Mouse (Mus musculus) kidney, embryonic 15.5 days (tissue): ENCODE results near the gene Eif4h. TPM values are rescaled to one million over a fixed set of nuclear protein-coding genes. Genes with fewer than 3 reads are reported as not detected.

Experiments used
- ATAC-seq: fragments of 200-750 bp; cut with Nextera tagmentation; replicated peaks from 2 replicates; pipeline ENCODE4 v1.8.0; 2017; ENCODE audit warnings: moderate TSS enrichment; ENCODE audit not compliant: low FRiP score
- H3K27ac ChIP-seq: fragments of 300-500 bp; sonication (generic); 2 replicates; pipeline ENCODE4 v1.5.1; 2015; ENCODE audit warnings: mild to moderate bottlenecking, inconsistent platforms
- H3K27me3 ChIP-seq: fragments of 300-500 bp; sonication (generic); 2 replicates; pipeline ENCODE4 v1.6.1; 2015; ENCODE audit warnings: inconsistent platforms
- H3K36me3 ChIP-seq: fragments of 300-500 bp; sonication (generic); 2 replicates; pipeline ENCODE4 v1.6.1; 2015; ENCODE audit warnings: inconsistent platforms
- H3K4me1 ChIP-seq: fragments of 300-500 bp; sonication (generic); 2 replicates; pipeline ENCODE4 v1.6.1; 2015; ENCODE audit warnings: inconsistent platforms
- H3K4me2 ChIP-seq: fragments of 300-500 bp; sonication (generic); 2 replicates; pipeline ENCODE4 v1.6.1; 2015; ENCODE audit warnings: moderate library complexity, mild to moderate bottlenecking, inconsistent platforms
- H3K4me3 ChIP-seq: fragments of 300-500 bp; sonication (generic); replicated peaks from 2 replicates; pipeline ENCODE4 v1.5.1; 2015; ENCODE audit warnings: mild to moderate bottlenecking, inconsistent platforms
- H3K9ac ChIP-seq: fragments of 300-500 bp; sonication (generic); 2 replicates; pipeline ENCODE4 v1.6.1; 2015; ENCODE audit warnings: mild to moderate bottlenecking, inconsistent platforms
- H3K9me3 ChIP-seq: fragments of 300-500 bp; sonication (generic); replicated peaks from 2 replicates; pipeline ENCODE4 v1.6.1; 2016; ENCODE audit warnings: inconsistent platforms
- WGBS: fragments of 180-500 bp; shearing (Covaris S2); methylation state at CpG from one replicate; pipeline ENCODE4 v1.1.7; 2015; ENCODE audit warnings: mixed read lengths; 5-methylcytosine and 5-hydroxymethylcytosine counted together
- polyA plus RNA-seq: library from polyadenylated mRNA; unstranded; fragments of >200 nt; fragmentation: Nextera tagmentation; extraction: Ambion mirVana; gene quantifications from 2 replicates; pipeline ENCODE4 v1.2.1, GENCODE M21; 2015

Gene Eif4h
- 435 and 459 TPM in 2 replicates for polyA plus RNA-seq

- Histone ChIP-seq H3K9me3 (no peaks in the 10 kb centered on the region), H3K27ac (peak within 1 kb of the TSS; percentile 97), H3K36me3 (peaks cover 26% of the 10 kb centered on the region), H3K4me2 (peak within 1 kb of the TSS; percentile 79), H3K4me1 (peaks cover 21% of the 10 kb centered on the region), H3K27me3 (no peaks in the 10 kb centered on the region), H3K4me3 (peak within 1 kb of the TSS; percentile 98), H3K9ac (peak within 1 kb of the TSS; percentile 100)
- WGBS = under 1% methylated on average over 49 of the region's 52 CpGs
- peak; percentile 96 for ATAC-seq
Observed at GRCm38 (mm10) chr5:134639269-134639682, at the start of gene Eif4h. Gene Eif4h, minus strand, starts transcription at chr5:134639490.

- H3K4me2 ChIP-seq = peak overlapping the region; percentile 97
- peaks cover 14% of the 10 kb centered on the region for H3K4me1 ChIP-seq
- H3K4me3 ChIP-seq = peak overlapping the region; percentile 92
- H3K9ac ChIP-seq = peak overlapping the region; percentile 76; the same call in 1 of the 2 replicates
- H3K27ac ChIP-seq = peak overlapping the region; percentile 77
- H3K36me3 ChIP-seq = peaks cover 17% of the 10 kb centered on the region
- peak; percentile 98 for ATAC-seq
- H3K27me3 ChIP-seq = no peaks in the 10 kb centered on the region
- no peaks in the 10 kb centered on the region for H3K9me3 ChIP-seq
- WGBS = under 1% methylated on average over 38 of the region's 38 CpGs
Observed at GRCm38 (mm10) chr5:134688718-134689284, 49.5 kb upstream of the Eif4h start.

GRCm38 (mm10) chr5:134688086-134688717 is 48.9 kb upstream of the Eif4h start, which contains the start of gene Limk1:
Gene Limk1, minus strand, starts transcription at chr5:134688598.
- Histone ChIP-seq H3K27me3 (no peaks in the 10 kb centered on the region), H3K36me3 (peaks cover 21% of the 10 kb centered on the region), H3K4me1 (peaks cover 14% of the 10 kb centered on the region), H3K9me3 (no peaks in the 10 kb centered on the region), H3K4me2 (peak within 1 kb of the TSS; percentile 97), H3K4me3 (peak within 1 kb of the TSS; percentile 92), H3K9ac (peak within 1 kb of the TSS; percentile 76), H3K27ac (peak within 1 kb of the TSS; percentile 77)
- ATAC-seq = peak; percentile 20
- WGBS = under 1% methylated on average over 58 of the region's 69 CpGs

GRCm38 (mm10) chr5:134687187-134687586 is 47.9 kb upstream of the Eif4h start:
- ATAC-seq = no peak
- peak overlapping the region; percentile 92 for H3K4me3 ChIP-seq
- 85% methylated on average over 1 of the region's 1 CpGs for WGBS
- H3K9ac ChIP-seq = no peak overlapping the region
- H3K27ac ChIP-seq = no peak overlapping the region
- no peaks in the 10 kb centered on the region for H3K9me3 ChIP-seq
- H3K4me1 ChIP-seq = peaks cover 14% of the 10 kb centered on the region
- peak overlapping the region; percentile 97 for H3K4me2 ChIP-seq
- no peaks in the 10 kb centered on the region for H3K27me3 ChIP-seq
- H3K36me3 ChIP-seq = peaks cover 28% of the 10 kb centered on the region

GRCm38 (mm10) chr5:134686541-134686940 is 47.3 kb upstream of the Eif4h start:
- H3K9me3 ChIP-seq = no peaks in the 10 kb centered on the region
- H3K27me3 ChIP-seq = no peaks in the 10 kb centered on the region
- H3K27ac ChIP-seq = no peak overlapping the region
- peaks cover 28% of the 10 kb centered on the region for H3K36me3 ChIP-seq
- H3K4me3 ChIP-seq = no peak overlapping the region
- H3K4me1 ChIP-seq = peaks cover 14% of the 10 kb centered on the region
- no peak overlapping the region for H3K4me2 ChIP-seq
- WGBS = 91% methylated on average over 6 of the region's 6 CpGs
- ATAC-seq = no peak
- no peak overlapping the region for H3K9ac ChIP-seq

GRCm38 (mm10) chr5:134684398-134684797 is 45.1 kb upstream of the Eif4h start:
- peaks cover 27% of the 10 kb centered on the region for H3K4me1 ChIP-seq
- H3K9ac ChIP-seq = no peak overlapping the region
- ATAC-seq = no peak
- H3K27me3 ChIP-seq = no peaks in the 10 kb centered on the region
- no peak overlapping the region for H3K4me3 ChIP-seq
- H3K27ac ChIP-seq = no peak overlapping the region
- peaks cover 28% of the 10 kb centered on the region for H3K36me3 ChIP-seq
- H3K9me3 ChIP-seq = no peaks in the 10 kb centered on the region
- H3K4me2 ChIP-seq = no peak overlapping the region
- 74% methylated on average over 2 of the region's 2 CpGs for WGBS

GRCm38 (mm10) chr5:134683813-134684212 is 44.5 kb upstream of the Eif4h start:
- no peak overlapping the region for H3K27ac ChIP-seq
- WGBS = 41% methylated on average over 2 of the region's 2 CpGs
- ATAC-seq = no peak

GRCm38 (mm10) chr5:134680238-134680637 is 40.9 kb upstream of the Eif4h start:
- no peaks in the 10 kb centered on the region for H3K9me3 ChIP-seq
- no peak for ATAC-seq
- WGBS = 54% methylated on average over 12 of the region's 12 CpGs
- peak overlapping the region; percentile 38; the same call in 1 of the 2 replicates for H3K27ac ChIP-seq
- peaks cover 24% of the 10 kb centered on the region for H3K36me3 ChIP-seq
- H3K4me2 ChIP-seq = 0 out of 2 replicates have a peak overlapping the region, but pooled peaks have one; percentile 2
- H3K9ac ChIP-seq = no peak overlapping the region
- H3K27me3 ChIP-seq = no peaks in the 10 kb centered on the region
- H3K4me1 ChIP-seq = peaks cover 47% of the 10 kb centered on the region
- H3K4me3 ChIP-seq = no peak overlapping the region

More at GRCm38 (mm10) chr5:134683813-134684212, 44.5 kb upstream of the Eif4h start:
- H3K4me1 ChIP-seq = peaks cover 27% of the 10 kb centered on the region
- H3K4me2 ChIP-seq = no peak overlapping the region
- H3K27me3 ChIP-seq = no peaks in the 10 kb centered on the region
- H3K9ac ChIP-seq = no peak overlapping the region
- H3K4me3 ChIP-seq = no peak overlapping the region
- H3K36me3 ChIP-seq = peaks cover 28% of the 10 kb centered on the region
- H3K9me3 ChIP-seq = no peaks in the 10 kb centered on the region

GRCm38 (mm10) chr5:134678827-134679546 is 39.7 kb upstream of the Eif4h start:
- Histone ChIP-seq H3K9ac (no peak overlapping the region), H3K27ac (peak overlapping the region; percentile 7; the same call in 1 of the 2 replicates), H3K27me3 (no peaks in the 10 kb centered on the region), H3K4me3 (no peak overlapping the region), H3K4me2 (no peak overlapping the region), H3K36me3 (peaks cover 12% of the 10 kb centered on the region; the same call in 1 of the 2 replicates), H3K9me3 (no peaks in the 10 kb centered on the region), H3K4me1 (peaks cover 47% of the 10 kb centered on the region)
- ATAC-seq = no peak
- 75% methylated on average over 8 of the region's 8 CpGs for WGBS

GRCm38 (mm10) chr5:134678031-134678430 is 38.7 kb upstream of the Eif4h start:
- no peak for ATAC-seq
- Histone ChIP-seq H3K36me3 (peaks cover 5% of the 10 kb centered on the region; the same call in 1 of the 2 replicates), H3K27me3 (no peaks in the 10 kb centered on the region), H3K9ac (no peak overlapping the region), H3K4me2 (no peak overlapping the region), H3K27ac (no peak overlapping the region), H3K9me3 (no peaks in the 10 kb centered on the region), H3K4me1 (peaks cover 47% of the 10 kb centered on the region), H3K4me3 (no peak overlapping the region)
- 78% methylated on average over 3 of the region's 3 CpGs for WGBS

GRCm38 (mm10) chr5:134677491-134677890 is 38.2 kb upstream of the Eif4h start:
- H3K4me3 ChIP-seq = no peak overlapping the region
- H3K36me3 ChIP-seq = peaks cover 6% of the 10 kb centered on the region; the same call in 1 of the 2 replicates
- 85% methylated on average over 5 of the region's 5 CpGs for WGBS
- H3K4me2 ChIP-seq = no peak overlapping the region
- 0 out of 2 replicates have a peak overlapping the region, but pooled peaks have one; percentile 90 for H3K27ac ChIP-seq
- no peaks in the 10 kb centered on the region for H3K27me3 ChIP-seq
- H3K9ac ChIP-seq = no peak overlapping the region
- ATAC-seq = no peak
- peaks cover 47% of the 10 kb centered on the region for H3K4me1 ChIP-seq
- H3K9me3 ChIP-seq = no peaks in the 10 kb centered on the region
